Mouse (Mus musculus) left cerebral cortex, adult 18-20 months (tissue): Measurements from ENCODE around the gene Mpnd. TPM values are rescaled to one million over a fixed set of nuclear protein-coding genes. Genes with fewer than 3 reads are reported as not detected.
A peak's percentile ranks its signal among the peaks of the same experiment; 100 is the strongest.

ENCODE experiments used
- DNase-seq, 2 experiments: peaks; one replicate each; pipeline ENCODE4 v3.0.0; 2021 to 2022; ENCODE audit warnings: low spot score in 2 of 2, mixed read lengths in 1 of 2
- total RNA-seq, 2 experiments: library from RNA; stranded (reverse); gene quantifications; 2 replicates each; pipeline ENCODE4 v1.2.3; 2021

The Mpnd gene
- total RNA-seq, 2 experiments from 2014 or later, result 85.0 to 94.3 TPM

- DNase-seq, result peak; percentile 66 to 68
Observed at GRCm38 (mm10) chr17:56018347-56019131, 13.0 kb downstream of the Mpnd start.

- no peak for DNase-seq
Observed at GRCm38 (mm10) chr17:56020400-56021084, 15.0 kb downstream of the Mpnd start.

- DNase-seq, result peak; percentile 63 to 78
Observed at GRCm38 (mm10) chr17:56021161-56021910, 15.8 kb downstream of the Mpnd start.

- no peak for DNase-seq
Observed at GRCm38 (mm10) chr17:56022131-56022988, 16.8 kb downstream of the Mpnd start.

GRCm38 (mm10) chr17:56022989-56023290 is 17.4 kb downstream of the Mpnd start:
- no peak for DNase-seq

GRCm38 (mm10) chr17:56023386-56023785 is 17.9 kb downstream of the Mpnd start:
- DNase-seq, result no peak

- no peak for DNase-seq
Observed at GRCm38 (mm10) chr17:56024476-56024875, 19.0 kb downstream of the Mpnd start.

GRCm38 (mm10) chr17:56024931-56025330 is 19.4 kb downstream of the Mpnd start:
- DNase-seq, result no peak

- DNase-seq, result no peak
Observed at GRCm38 (mm10) chr17:56026303-56026702, 20.8 kb downstream of the Mpnd start.

- no peak for DNase-seq
Observed at GRCm38 (mm10) chr17:56026881-56027280, 21.4 kb downstream of the Mpnd start.

GRCm38 (mm10) chr17:56027801-56028441 is 22.4 kb downstream of the Mpnd start:
- peak in 1 of 2 experiments; percentile 2 for DNase-seq

GRCm38 (mm10) chr17:56030238-56030870 is 24.8 kb downstream of the Mpnd start:
- DNase-seq, result no peak

- DNase-seq, result no peak
Observed at GRCm38 (mm10) chr17:56030919-56031318, 25.4 kb downstream of the Mpnd start.

- DNase-seq, result no peak
Observed at GRCm38 (mm10) chr17:56031431-56031830, 25.9 kb downstream of the Mpnd start.

GRCm38 (mm10) chr17:56032127-56032733 is 26.7 kb downstream of the Mpnd start:
- no peak for DNase-seq

- no peak for DNase-seq
Observed at GRCm38 (mm10) chr17:56032831-56033230, 27.3 kb downstream of the Mpnd start.

GRCm38 (mm10) chr17:56034040-56034725 is 28.7 kb downstream of the Mpnd start:
- DNase-seq, result no peak

GRCm38 (mm10) chr17:56034726-56035100 is 29.2 kb downstream of the Mpnd start:
- no peak for DNase-seq

- no peak for DNase-seq
Observed at GRCm38 (mm10) chr17:56035216-56035615, 29.7 kb downstream of the Mpnd start.
